Mouse (Mus musculus) MEL-GATA-1-ER (cell line): ENCODE measurements around the gene Gnl1.
"Not testable (repeated sequence)": the region's sequence is repeated elsewhere in the genome, so short reads cannot be mapped to it uniquely, and the experiment has no call there.

Source experiments
- DNase-seq: peaks from one replicate; pipeline ENCODE4 v3.0.0-alpha.2; 2012; ENCODE audit warnings: low read depth; ENCODE audit errors: extremely low read depth

Gnl1 gene

GRCm38 (mm10) chr17:35994175-35994878 is 14.7 kb downstream of the Gnl1 start:
- DNase-seq = peak; percentile 92

GRCm38 (mm10) chr17:35994879-35995240 is 15.2 kb downstream of the Gnl1 start:
- DNase-seq = no peak

- DNase-seq = peak; percentile 94
Measured at GRCm38 (mm10) chr17:35996949-35997348, 17.3 kb downstream of the Gnl1 start.

- DNase-seq = peak; percentile 93
Measured at GRCm38 (mm10) chr17:35997713-35998510, 18.3 kb downstream of the Gnl1 start.

- DNase-seq = no peak
Measured at GRCm38 (mm10) chr17:35998545-35999305, 19.1 kb downstream of the Gnl1 start.

GRCm38 (mm10) chr17:35999356-35999755 is 19.7 kb downstream of the Gnl1 start:
- DNase-seq = no peak

- DNase-seq = no peak
Measured at GRCm38 (mm10) chr17:36000349-36000748, 20.7 kb downstream of the Gnl1 start.

GRCm38 (mm10) chr17:36001121-36001897 is 21.7 kb downstream of the Gnl1 start:
- DNase-seq = no peak

- DNase-seq = peak; percentile 98
Measured at GRCm38 (mm10) chr17:36001966-36002365, 22.3 kb downstream of the Gnl1 start.

- DNase-seq = no peak
Measured at GRCm38 (mm10) chr17:36003331-36003730, 23.7 kb downstream of the Gnl1 start.

- DNase-seq = not testable (repeated sequence)
Measured at GRCm38 (mm10) chr17:36004409-36004808, 24.8 kb downstream of the Gnl1 start.

GRCm38 (mm10) chr17:36014977-36015376 is 35.3 kb downstream of the Gnl1 start:
- DNase-seq = no peak

GRCm38 (mm10) chr17:36017046-36017445 is 37.4 kb downstream of the Gnl1 start:
- no peak for DNase-seq

- DNase-seq = no peak
Measured at GRCm38 (mm10) chr17:36018979-36019378, 39.3 kb downstream of the Gnl1 start.

GRCm38 (mm10) chr17:36019519-36019918 is 39.9 kb downstream of the Gnl1 start:
- no peak for DNase-seq

GRCm38 (mm10) chr17:36020191-36021073 is 40.8 kb downstream of the Gnl1 start, which contains the start of gene H2-T24:
Gene H2-T24, minus strand, starts transcription at chr17:36020560.
- peak; percentile 97 for DNase-seq

GRCm38 (mm10) chr17:36021309-36021708 is 41.7 kb downstream of the Gnl1 start:
- DNase-seq = no peak

- DNase-seq = no peak
Measured at GRCm38 (mm10) chr17:36022098-36022497, 42.4 kb downstream of the Gnl1 start.

- no peak for DNase-seq
Measured at GRCm38 (mm10) chr17:36022922-36023321, 43.3 kb downstream of the Gnl1 start.
